Mouse (Mus musculus): Measurements from ENCODE around the gene Nck2. TPM values are rescaled to one million over a fixed set of nuclear protein-coding genes. Genes with fewer than 3 reads are reported as not detected.

Nck2 gene
- total RNA-seq, 2 experiments from 2014 or later: 38.3 to 38.7 TPM

DNA sequence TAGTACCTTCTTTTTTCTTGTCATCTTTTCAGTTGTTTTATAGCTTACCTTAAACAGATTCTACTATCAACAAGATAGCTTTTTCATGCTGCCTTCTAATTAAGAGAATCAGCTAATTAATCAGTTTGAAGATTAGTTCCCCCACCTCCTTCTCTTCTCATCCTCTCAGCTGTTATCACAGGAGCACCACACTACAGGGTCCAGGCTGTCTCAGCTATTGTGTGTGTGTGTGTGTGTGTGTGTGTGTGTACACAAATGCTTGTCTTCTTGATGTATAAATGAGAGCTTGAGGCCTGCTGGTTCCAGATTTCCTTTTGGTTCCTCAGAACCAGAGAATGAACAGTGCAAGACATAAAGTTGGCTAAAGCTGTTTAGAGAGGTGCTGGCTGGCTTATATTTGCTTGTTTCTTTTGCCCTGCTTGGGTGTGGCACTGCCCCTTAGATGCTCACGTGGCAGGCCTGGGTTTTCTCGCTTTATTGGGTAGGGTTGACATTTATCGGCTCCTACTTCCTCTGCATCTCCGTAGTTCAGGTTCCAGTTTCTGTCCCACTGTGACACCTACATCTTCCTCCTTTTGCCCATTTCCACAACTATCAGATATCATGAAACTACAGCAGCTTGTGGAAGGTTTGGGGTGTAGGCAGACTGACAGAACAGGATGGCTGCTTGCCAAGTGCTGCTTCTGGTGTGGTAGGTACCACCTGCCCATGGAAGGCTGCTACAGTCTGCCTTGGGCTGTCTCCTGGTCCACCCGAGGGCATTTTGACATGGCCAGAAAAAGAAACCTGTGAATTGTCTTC is 29.6 kb downstream of the Nck2 start:
- intact Hi-C loops (cut with DNase I): no loop called here
- no peak for TF ChIP-seq CTCF (IDR thresholded peaks at IDR 0.05)
- peak; percentile 38 to 58 for DNase-seq (ENCODE audit: extremely low spot score in 1 of 2, low spot score in 2 of 2)
- peak overlapping the region; percentile 50; the same call in 1 of the 2 replicates for H3K27ac ChIP-seq
- no peak overlapping the region for H3K4me3 ChIP-seq

DNA sequence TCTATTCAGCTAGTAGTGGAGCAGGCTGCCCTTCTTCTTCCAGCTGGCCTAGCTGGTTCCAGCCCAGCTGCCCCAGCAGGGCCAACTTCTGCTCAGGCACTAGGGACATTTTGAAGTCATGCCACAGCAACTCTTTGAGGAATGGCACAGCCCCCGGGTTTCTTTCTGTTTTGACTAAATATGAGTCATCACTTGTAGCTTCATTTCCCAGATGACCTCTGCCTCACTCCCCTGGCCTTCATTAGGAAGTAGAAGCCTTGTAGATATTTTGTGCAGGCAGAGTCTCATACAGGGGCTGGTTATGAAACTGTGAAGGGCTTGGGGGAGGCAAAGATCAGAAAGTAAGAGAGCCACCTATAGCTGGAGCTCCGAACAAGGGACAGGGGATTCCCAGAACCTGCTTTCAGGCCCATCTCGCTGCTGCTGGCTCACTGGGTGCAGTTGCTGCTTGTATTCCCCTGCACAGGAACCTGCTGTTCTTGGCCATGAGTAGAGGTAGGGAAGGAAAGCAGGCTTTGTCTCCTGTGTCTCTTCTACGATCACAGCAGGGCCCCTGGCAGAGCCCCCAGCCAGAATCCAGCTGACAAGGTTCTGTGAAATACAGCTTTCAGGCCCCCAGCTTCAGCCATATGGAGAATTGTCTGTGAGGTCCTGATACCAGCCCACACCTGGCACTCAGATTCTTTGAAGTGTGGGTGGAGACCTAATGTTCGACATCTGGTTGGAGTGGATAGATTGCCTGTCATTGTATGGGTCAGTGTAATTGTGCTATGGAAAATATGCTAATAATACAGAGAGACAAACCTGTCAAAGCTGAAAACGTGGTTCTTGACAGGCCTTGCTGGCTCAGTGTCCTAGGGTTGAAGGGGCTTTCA is 30.4 kb downstream of the Nck2 start:
- intact Hi-C loops (cut with DNase I): no loop called here
- peak overlapping the region; percentile 50 for H3K27ac ChIP-seq
- TF ChIP-seq CTCF (IDR thresholded peaks at IDR 0.05): no peak
- no peak overlapping the region for H3K4me3 ChIP-seq
- no peak for DNase-seq (ENCODE audit: extremely low spot score in 1 of 2, low spot score in 2 of 2)

DNA sequence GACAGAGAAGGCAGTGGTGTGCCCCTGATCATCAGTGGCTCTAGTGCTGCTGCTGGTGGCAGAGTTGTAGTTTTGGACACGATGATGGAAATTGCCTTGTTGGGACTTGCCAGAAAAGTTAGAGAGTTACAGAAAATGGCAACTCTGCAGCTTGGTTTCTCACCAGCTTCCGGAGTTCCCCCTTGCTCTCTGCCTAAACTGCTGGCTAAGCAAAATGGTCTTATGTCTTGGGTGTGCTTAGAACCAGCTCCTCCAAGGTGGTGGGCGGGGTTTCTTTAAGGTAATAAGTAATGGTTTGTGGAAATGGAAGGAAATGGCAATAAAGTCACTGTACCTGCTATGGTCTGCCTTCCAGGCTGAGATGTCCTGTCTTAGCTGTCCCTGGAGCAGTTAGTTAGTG is 33.6 kb downstream of the Nck2 start:
- TF ChIP-seq CTCF (IDR thresholded peaks at IDR 0.05): no peak
- intact Hi-C loops (cut with DNase I): no loop called here
- no peak overlapping the region for H3K4me3 ChIP-seq
- no peak for DNase-seq (ENCODE audit: extremely low spot score in 1 of 2, low spot score in 2 of 2)
- no peak overlapping the region for H3K27ac ChIP-seq

DNA sequence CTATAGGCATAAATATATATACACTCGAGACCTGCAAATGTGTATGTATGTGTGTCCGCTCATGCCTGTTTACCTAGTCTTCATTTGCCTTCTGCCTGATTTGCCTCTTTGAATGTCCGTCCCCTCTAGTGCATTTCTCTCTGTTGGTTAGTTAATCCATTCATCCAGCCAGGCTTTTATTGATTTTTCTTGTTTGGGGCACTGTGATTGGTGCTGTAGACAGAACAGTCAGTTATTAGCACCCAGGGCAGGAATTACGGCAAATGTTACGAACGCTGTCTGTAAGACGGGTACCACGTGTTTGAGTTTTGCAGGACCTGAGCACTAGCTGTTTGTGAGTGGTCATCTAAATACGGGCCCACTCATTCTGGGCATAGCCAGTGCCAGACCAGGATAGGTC is 40.8 kb downstream of the Nck2 start:
- TF ChIP-seq CTCF (IDR thresholded peaks at IDR 0.05): no peak
- Histone ChIP-seq H3K27ac (no peak overlapping the region), H3K4me3 (no peak overlapping the region)
- intact Hi-C loops (cut with DNase I): no loop called here
- DNase-seq (ENCODE audit: extremely low spot score in 1 of 2, low spot score in 2 of 2): no peak

DNA sequence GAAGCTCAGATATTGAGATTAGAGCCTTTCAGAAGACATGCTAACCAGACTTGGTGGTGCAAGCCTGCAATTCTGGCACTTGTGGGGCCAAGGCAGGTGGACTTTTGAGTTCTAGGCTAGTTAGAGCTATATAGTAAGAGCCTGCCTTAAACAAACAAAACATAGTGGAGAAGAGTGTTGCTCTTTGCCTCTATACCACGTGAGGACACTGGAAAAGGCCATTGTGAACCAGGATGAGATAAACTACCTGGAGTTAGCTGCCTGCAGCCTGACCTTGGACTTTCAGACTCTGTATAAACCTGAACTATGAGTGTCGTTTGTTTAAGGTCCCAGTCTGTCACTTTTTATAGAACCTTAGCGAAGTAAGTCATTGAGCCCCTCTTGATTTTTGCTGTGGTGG is 42.1 kb downstream of the Nck2 start:
- Histone ChIP-seq H3K4me3 (no peak overlapping the region), H3K27ac (no peak overlapping the region)
- DNase-seq (ENCODE audit: extremely low spot score in 1 of 2, low spot score in 2 of 2): no peak
- TF ChIP-seq CTCF (IDR thresholded peaks at IDR 0.05): no peak
- intact Hi-C loops (cut with DNase I): no loop called here

DNA sequence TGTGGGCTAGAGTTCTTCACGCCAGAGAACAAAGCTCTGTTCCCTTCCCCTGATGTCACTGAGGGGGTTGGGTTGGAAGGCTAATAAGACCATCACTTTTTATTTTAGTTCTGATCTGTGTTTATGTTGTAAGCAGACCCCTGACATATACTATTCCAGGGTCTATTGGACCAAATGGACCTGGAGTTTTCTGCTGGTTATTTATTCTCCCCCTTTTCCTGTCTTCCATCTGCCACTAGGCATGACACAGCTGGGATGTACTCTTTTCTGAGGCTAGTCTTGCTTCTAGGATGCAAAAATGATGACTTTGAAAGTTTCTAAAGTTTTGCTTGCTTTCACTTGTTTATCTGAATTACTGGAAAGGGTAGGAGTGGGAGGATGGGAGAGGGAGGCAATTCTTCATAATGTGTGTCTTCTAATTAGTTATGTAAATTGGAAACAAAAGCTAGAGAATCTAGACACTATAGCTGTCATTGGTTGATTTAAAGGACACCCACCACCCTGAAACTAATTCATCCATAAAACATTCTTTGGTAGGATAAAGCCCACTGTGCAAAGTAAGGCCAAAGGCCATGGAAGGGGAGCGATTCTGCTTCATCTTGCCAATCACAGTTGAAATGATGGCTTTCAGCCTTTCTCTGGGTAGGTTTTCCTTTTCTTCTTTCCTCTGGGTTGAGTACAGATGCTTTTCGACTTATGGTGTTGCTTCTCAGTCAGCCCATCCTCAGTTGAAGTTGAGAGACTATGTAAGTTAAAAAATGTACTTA is 42.8 kb downstream of the Nck2 start:
- TF ChIP-seq CTCF (IDR thresholded peaks at IDR 0.05): no peak
- intact Hi-C loops (cut with DNase I): no loop called here
- no peak overlapping the region for H3K4me3 ChIP-seq
- no peak for DNase-seq (ENCODE audit: extremely low spot score in 1 of 2, low spot score in 2 of 2)
- no peak overlapping the region for H3K27ac ChIP-seq

DNA sequence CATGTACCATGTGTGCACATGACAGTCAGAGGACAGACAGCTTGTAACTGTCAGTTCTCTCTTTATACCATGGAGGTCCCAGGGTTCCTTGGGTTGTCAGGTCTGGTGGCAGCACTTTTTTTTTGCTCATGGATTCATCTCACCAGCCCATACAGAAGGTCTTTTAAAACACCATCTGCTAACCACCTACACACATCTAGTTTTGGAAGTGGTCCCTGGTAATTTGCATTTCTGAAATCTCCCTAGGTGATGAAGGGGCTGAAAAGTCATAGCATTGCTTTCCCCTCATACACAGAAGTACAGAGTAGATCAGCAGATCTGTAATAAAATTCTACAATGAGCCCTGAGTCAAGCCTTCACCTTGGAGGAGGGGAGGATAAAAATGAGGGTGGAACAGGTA is 44.9 kb downstream of the Nck2 start:
- TF ChIP-seq CTCF (IDR thresholded peaks at IDR 0.05): no peak
- DNase-seq (ENCODE audit: extremely low spot score in 1 of 2, low spot score in 2 of 2): no peak
- H3K4me3 ChIP-seq: no peak overlapping the region
- intact Hi-C loops (cut with DNase I): no loop called here
- peak overlapping the region; percentile 76 for H3K27ac ChIP-seq

DNA sequence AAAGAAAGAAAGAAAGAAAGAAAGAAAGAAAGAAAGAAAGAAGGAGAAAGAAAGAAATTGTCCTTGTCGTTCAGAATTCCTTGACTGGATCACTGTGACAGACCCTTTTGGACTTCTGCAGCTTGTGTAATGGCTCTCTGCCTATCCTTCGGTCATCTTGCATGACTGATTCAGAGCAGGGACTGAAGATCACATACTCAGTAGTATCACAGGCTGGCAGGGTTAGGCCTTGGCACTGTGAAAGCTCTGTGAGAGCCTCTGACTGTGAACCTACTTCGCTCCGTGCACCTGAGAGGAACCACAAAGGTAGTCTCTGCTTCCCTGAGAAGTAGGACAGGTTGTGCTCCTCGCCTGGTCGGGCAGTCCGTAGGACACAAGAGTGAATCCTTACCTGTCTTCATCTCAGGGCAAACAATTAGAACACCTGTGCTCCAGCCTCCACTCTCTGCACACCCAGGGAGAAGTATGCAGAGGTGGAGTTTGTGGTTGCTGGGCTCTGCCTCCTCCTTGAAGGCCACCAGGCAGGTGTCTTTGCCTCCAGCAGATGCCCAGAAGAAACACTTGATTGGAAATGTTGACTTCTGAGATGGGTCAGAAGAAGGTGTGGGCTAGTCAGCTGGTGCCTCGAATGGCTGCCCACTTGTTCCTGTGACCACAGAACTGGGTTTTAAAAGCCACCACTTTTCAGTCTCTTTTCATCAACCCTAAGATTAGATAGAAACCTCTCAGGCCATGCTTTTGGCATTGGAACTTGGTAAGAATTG is 47.3 kb downstream of the Nck2 start:
- Histone ChIP-seq H3K27ac (no peak overlapping the region), H3K4me3 (no peak overlapping the region)
- intact Hi-C loops (cut with DNase I): no loop called here
- TF ChIP-seq CTCF (IDR thresholded peaks at IDR 0.05): no peak
- DNase-seq (ENCODE audit: extremely low spot score in 1 of 2, low spot score in 2 of 2): no peak

DNA sequence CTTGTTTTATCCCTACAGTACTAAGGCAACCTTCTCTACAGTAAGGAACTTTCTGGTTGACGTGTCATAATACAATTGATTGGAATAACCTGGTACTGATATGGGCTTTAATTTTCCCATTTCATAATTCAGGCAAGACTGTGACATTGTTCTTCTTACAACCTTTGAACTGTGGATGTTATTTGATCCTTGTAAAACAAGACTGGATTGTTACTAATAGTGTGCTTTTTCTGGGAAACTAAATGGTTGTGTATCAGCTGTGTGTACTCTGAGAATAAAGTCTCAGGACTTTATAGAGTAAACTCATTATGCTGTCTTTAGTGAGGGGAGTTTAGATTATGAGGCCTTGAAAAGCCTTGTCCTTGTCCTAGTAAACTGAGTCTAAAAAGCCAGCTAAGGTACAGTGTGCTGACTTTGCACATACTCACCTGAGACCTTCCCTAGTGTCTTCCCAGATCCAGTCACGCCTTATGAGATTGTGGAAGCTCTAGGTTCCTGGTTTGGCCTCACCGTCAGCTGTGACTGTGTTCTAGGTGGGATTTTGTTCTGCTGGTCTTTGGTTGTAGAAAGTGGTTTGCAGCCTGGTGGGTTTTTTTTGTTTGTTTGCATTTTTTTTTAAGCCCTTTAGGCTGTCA is 48.5 kb downstream of the Nck2 start:
- Histone ChIP-seq H3K4me3 (no peak overlapping the region), H3K27ac (no peak overlapping the region)
- intact Hi-C loops (cut with DNase I): no loop called here
- TF ChIP-seq CTCF (IDR thresholded peaks at IDR 0.05): no peak
- no peak for DNase-seq (ENCODE audit: extremely low spot score in 1 of 2, low spot score in 2 of 2)

DNA sequence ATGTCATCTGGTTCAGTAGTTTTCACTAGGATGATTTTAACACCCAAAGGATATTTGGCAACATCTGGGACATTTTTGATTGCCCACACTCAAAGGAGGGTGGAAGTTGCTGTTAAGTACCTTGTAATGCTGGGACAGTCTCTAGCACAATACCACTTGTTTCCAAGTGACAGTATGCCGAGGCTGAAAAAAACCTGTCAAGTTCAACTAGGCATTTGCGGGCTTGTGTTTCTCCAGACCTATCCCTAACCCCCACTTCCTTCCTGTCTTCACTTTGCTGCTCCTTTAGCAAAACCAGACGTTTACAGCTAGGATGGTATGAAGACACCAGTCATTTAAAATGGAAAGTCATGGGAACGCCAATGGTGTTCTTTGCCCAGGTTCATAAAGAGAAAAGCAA is 51.7 kb downstream of the Nck2 start:
- intact Hi-C loops (cut with DNase I): no loop called here
- no peak for TF ChIP-seq CTCF (IDR thresholded peaks at IDR 0.05)
- H3K27ac ChIP-seq: no peak overlapping the region
- DNase-seq (ENCODE audit: extremely low spot score in 1 of 2, low spot score in 2 of 2): no peak
- no peak overlapping the region for H3K4me3 ChIP-seq

DNA sequence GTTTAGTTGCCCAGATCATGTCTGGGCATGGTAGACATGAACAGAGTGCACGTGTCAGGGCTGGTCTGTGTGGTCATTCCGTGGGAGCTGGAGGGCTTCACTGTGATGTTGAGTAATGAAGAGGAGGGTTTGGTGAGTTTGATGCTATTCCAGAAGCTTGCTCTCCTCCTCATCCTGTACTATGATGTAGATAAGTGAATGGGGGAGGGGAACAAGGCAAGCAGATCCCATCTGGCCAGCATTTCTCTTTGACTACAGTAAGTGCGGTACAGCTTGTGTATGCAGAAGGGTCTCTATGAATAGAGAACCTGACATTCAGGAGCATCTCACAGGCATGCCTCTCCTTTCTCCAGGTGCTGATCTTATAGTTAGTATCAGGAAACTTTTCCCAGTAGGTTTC is 52.6 kb downstream of the Nck2 start:
- DNase-seq (ENCODE audit: extremely low spot score in 1 of 2, low spot score in 2 of 2): no peak
- H3K27ac ChIP-seq: no peak overlapping the region
- intact Hi-C loops (cut with DNase I): no loop called here
- H3K4me3 ChIP-seq: no peak overlapping the region
- no peak for TF ChIP-seq CTCF (IDR thresholded peaks at IDR 0.05)
